Mouse (Mus musculus): ENCODE measurements around the gene Sfn. TPM values are rescaled to one million over a fixed set of nuclear protein-coding genes. Genes with fewer than 3 reads are reported as not detected.

Gene Sfn
- total and polyA plus RNA-seq, 3 experiments: 1.0 to 2.0 (median 1.1) TPM

GRCm38 (mm10) chr4:133613026-133613425 is 11.1 kb upstream of the Sfn start:
- H3K4me3 ChIP-seq (replicated peaks in 1 of 3; ENCODE audit: low read depth in 2 of 3, low read length in 2 of 3, poor library complexity in 1 of 3): no peak overlapping the region

GRCm38 (mm10) chr4:133612416-133612815 is 10.4 kb upstream of the Sfn start:
- DNase-seq (ENCODE audit: extremely low read depth): no peak
- H3K27me3 ChIP-seq (replicated peaks): no peaks in the 10 kb centered on the region
- no peak overlapping the region for H3K4me3 ChIP-seq (replicated peaks in 1 of 3; ENCODE audit: low read depth in 2 of 3, low read length in 2 of 3, poor library complexity in 1 of 3)
- no peak overlapping the region for H3K4me2 ChIP-seq (ENCODE audit: insufficient read depth, low read depth, poor library complexity, severe bottlenecking)
- dilution Hi-C loops (cut with MboI; ENCODE audit: extremely low pct_ligation_motif_present, extremely low pct_unique_long_range_greater_than_20kb, low sequenced_read_pairs): no loop called here
- peaks cover 35 to 91% of the 10 kb centered on the region in 2 experiments for H3K36me3 ChIP-seq (replicated peaks in 1 of 2; ENCODE audit: control insufficient read depth in 1 of 2, insufficient read depth in 1 of 2, low read length in 1 of 2)
- no peaks in the 10 kb centered on the region for H3K79me2 ChIP-seq (replicated peaks; ENCODE audit: control insufficient read depth, extremely low read depth, insufficient read depth, poor library complexity, severe bottlenecking)
- in situ Hi-C loops (cut with MboI; ENCODE audit: low pct_ligation_motif_present, low pct_unique_long_range_greater_than_20kb, low sequenced_read_pairs): no loop called here
- H3K27ac ChIP-seq (ENCODE audit: insufficient read depth, low read depth): no peak overlapping the region
- H3K4me1 ChIP-seq (ENCODE audit: control insufficient read depth in 1 of 2, insufficient read depth in 2 of 2): peaks cover 27 to 57% of the 10 kb centered on the region in 2 experiments
- H3K9ac ChIP-seq (ENCODE audit: insufficient read depth, low read depth): no peak overlapping the region
- TF ChIP-seq CTCF (conservative IDR thresholded peaks at IDR 0.05 in 1 of 2, IDR thresholded peaks at IDR 0.05 in 1 of 2; ENCODE audit: low read depth in 2 of 2, low read length in 2 of 2) (peak in 1 of 2 experiments; percentile 11; a peak in 2 of 4 replicates), JUND (conservative IDR thresholded peaks at IDR 0.05; ENCODE audit: low read depth, low read length) (no peak)
- H3K9me3 ChIP-seq (replicated peaks; ENCODE audit: low read length): peaks cover 19% of the 10 kb centered on the region

More at GRCm38 (mm10) chr4:133613026-133613425, 11.1 kb upstream of the Sfn start:
- Histone ChIP-seq H3K36me3 (replicated peaks in 1 of 2; ENCODE audit: control insufficient read depth in 1 of 2, insufficient read depth in 1 of 2, low read length in 1 of 2) (peaks cover 33 to 90% of the 10 kb centered on the region in 2 experiments), H3K4me2 (ENCODE audit: insufficient read depth, low read depth, poor library complexity, severe bottlenecking) (no peak overlapping the region), H3K4me1 (ENCODE audit: control insufficient read depth in 1 of 2, insufficient read depth in 2 of 2) (peaks cover 27 to 55% of the 10 kb centered on the region in 2 experiments), H3K79me2 (replicated peaks; ENCODE audit: control insufficient read depth, extremely low read depth, insufficient read depth, poor library complexity, severe bottlenecking) (no peaks in the 10 kb centered on the region), H3K9me3 (replicated peaks; ENCODE audit: low read length) (peaks cover 19% of the 10 kb centered on the region), H3K27ac (ENCODE audit: insufficient read depth, low read depth) (no peak overlapping the region), H3K9ac (ENCODE audit: insufficient read depth, low read depth) (no peak overlapping the region), H3K27me3 (replicated peaks) (no peaks in the 10 kb centered on the region)
- DNase-seq (ENCODE audit: extremely low read depth): no peak
- in situ Hi-C loops (cut with MboI; ENCODE audit: low pct_ligation_motif_present, low pct_unique_long_range_greater_than_20kb, low sequenced_read_pairs): no loop called here
- TF ChIP-seq BHLHE40 (IDR thresholded peaks at IDR 0.05; ENCODE audit: low read depth, low read length) (no peak), SIN3A (IDR thresholded peaks at IDR 0.05; ENCODE audit: low read length) (no peak), ETS1 (conservative IDR thresholded peaks at IDR 0.05; ENCODE audit: low read depth, low read length) (no peak), IRF4 (IDR thresholded peaks at IDR 0.05; ENCODE audit: low read depth, low read length) (no peak), PAX5 (IDR thresholded peaks at IDR 0.05; ENCODE audit: low read length) (no peak), USF2 (conservative IDR thresholded peaks at IDR 0.05; ENCODE audit: low read depth, low read length) (no peak)
- dilution Hi-C loops (cut with MboI; ENCODE audit: extremely low pct_ligation_motif_present, extremely low pct_unique_long_range_greater_than_20kb, low sequenced_read_pairs): no loop called here

GRCm38 (mm10) chr4:133611815-133612214 is 9.8 kb upstream of the Sfn start:
- Histone ChIP-seq H3K9ac (ENCODE audit: insufficient read depth, low read depth) (no peak overlapping the region), H3K4me3 (replicated peaks in 1 of 3; ENCODE audit: low read depth in 2 of 3, low read length in 2 of 3, poor library complexity in 1 of 3) (no peak overlapping the region), H3K4me1 (ENCODE audit: control insufficient read depth in 1 of 2, insufficient read depth in 2 of 2) (peaks cover 27 to 59% of the 10 kb centered on the region in 2 experiments), H3K79me2 (replicated peaks; ENCODE audit: control insufficient read depth, extremely low read depth, insufficient read depth, poor library complexity, severe bottlenecking) (no peaks in the 10 kb centered on the region), H3K36me3 (replicated peaks in 1 of 2; ENCODE audit: control insufficient read depth in 1 of 2, insufficient read depth in 1 of 2, low read length in 1 of 2) (peaks cover 38 to 92% of the 10 kb centered on the region in 2 experiments), H3K9me3 (replicated peaks; ENCODE audit: low read length) (peaks cover 19% of the 10 kb centered on the region), H3K27ac (ENCODE audit: insufficient read depth, low read depth) (no peak overlapping the region), H3K27me3 (replicated peaks) (no peaks in the 10 kb centered on the region), H3K4me2 (ENCODE audit: insufficient read depth, low read depth, poor library complexity, severe bottlenecking) (no peak overlapping the region)
- TF ChIP-seq KAT2A (IDR thresholded peaks at IDR 0.05; ENCODE audit: insufficient replicate concordance, low read length) (no peak), SMC3 (IDR thresholded peaks at IDR 0.05; ENCODE audit: low read depth, low read length) (0 out of 2 replicates have a peak, but pooled peaks have one; percentile 6), CTCF (conservative IDR thresholded peaks at IDR 0.05 in 1 of 2, IDR thresholded peaks at IDR 0.05 in 1 of 2; ENCODE audit: low read depth in 2 of 2, low read length in 2 of 2) (peak; percentile 7 to 34; a peak in 2 of 4 replicates)
- in situ Hi-C loops (cut with MboI; ENCODE audit: low pct_ligation_motif_present, low pct_unique_long_range_greater_than_20kb, low sequenced_read_pairs): no loop called here
- dilution Hi-C loops (cut with MboI; ENCODE audit: extremely low pct_ligation_motif_present, extremely low pct_unique_long_range_greater_than_20kb, low sequenced_read_pairs): no loop called here
- DNase-seq (ENCODE audit: extremely low read depth): no peak

Data from CH12.LX (cell line).